In the genomic region with DNA sequence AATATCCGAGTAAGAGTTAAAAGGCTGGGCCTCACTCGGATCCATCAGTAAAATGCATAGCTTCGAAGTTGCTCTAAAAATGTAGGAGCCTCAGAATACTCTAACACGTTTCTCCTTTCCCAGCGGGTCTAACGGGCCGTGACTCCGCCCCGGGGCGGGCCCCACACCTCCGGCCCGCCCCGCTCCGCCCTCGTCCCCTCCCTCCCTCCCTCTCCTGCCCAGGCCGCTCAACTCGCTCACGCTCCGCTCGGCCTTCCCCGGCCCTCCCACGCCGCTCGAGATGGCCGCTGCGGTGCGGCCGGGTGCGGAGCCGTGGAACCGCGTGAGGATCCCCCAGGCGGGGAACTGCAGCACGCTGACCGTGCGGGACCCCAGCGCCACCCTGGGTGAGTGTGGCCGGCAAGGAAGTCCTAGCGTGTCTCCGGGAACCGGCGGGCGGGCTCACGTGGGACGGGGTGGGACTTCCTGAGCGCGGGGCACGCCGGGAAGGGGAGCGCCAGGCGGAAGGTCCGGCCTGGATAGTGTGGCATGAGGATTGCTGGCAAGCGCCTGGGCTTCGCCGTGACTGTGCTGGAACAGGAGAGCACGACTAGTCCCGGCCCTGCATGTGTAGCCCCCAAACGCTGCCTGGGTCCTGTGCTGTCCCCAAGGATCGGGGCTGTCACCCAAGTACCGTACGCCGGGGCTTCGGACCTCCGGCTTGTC, we compare ENCODE assay signal across 8 mouse cellular contexts. TPM values are rescaled to one million over a fixed set of nuclear protein-coding genes. Genes with fewer than 3 reads are reported as not detected.
DNase-seq lines count a peak whose midpoint lies in the region; ATAC-seq and TF ChIP-seq lines count a peak whose summit lies in the region.

TSS of gene Nepro (plus strand) at position 219 of the 705 bp plus-strand sequence.

- peak; percentile 97 for ATAC-seq in embryonic facial prominence, embryonic 15.5 days (ENCODE audit: insufficient number of reproducible peaks, low FRiP score, low TSS enrichment, low read depth)
- peak; percentile 97 for ATAC-seq in kidney, embryonic 14.5 days (ENCODE audit: low FRiP score, low TSS enrichment)
- ATAC-seq in monocyte, adult 5-6 weeks (replicated peaks; ENCODE audit: insufficient number of reproducible peaks, low FRiP score, low TSS enrichment, poor library complexity, severe bottlenecking) = peak; percentile 83

- H3K4me2 ChIP-seq in embryonic facial prominence, embryonic 15.5 days (replicated peaks) = peak within 1 kb of the TSS; percentile 72
- H3K4me2 ChIP-seq in kidney, embryonic 14.5 days (replicated peaks; ENCODE audit: low read depth, low read length) = peak within 1 kb of the TSS; percentile 59

- TF ChIP-seq CTCF in bone marrow, adult 2 months (IDR thresholded peaks at IDR 0.05; ENCODE audit: control insufficient read depth, insufficient read depth, low read length) = no peak

- WGBS in bone marrow, adult 2 months = 1% methylated on average over 62 of the region's 64 CpGs
- WGBS in embryonic facial prominence, embryonic 15.5 days = under 1% methylated on average over 62 of the region's 64 CpGs
- WGBS in kidney, embryonic 14.5 days = under 1% methylated on average over 64 of the region's 64 CpGs

- peak within 1 kb of the TSS; percentile 98 for H3K4me3 ChIP-seq in bone marrow, adult 2 months (replicated peaks; ENCODE audit: control insufficient read depth, low read depth, low read length)
- H3K4me3 ChIP-seq in embryonic facial prominence, embryonic 15.5 days (replicated peaks) = peak within 1 kb of the TSS; percentile 94
- peak within 1 kb of the TSS; percentile 74 for H3K4me3 ChIP-seq in kidney, embryonic 14.5 days (ENCODE audit: low read length)

- no peaks in the 10 kb centered on the region for H3K27me3 ChIP-seq in embryonic facial prominence, embryonic 15.5 days
- H3K27me3 ChIP-seq in kidney, embryonic 14.5 days (ENCODE audit: control insufficient read depth, insufficient read depth, low read length) = no peaks in the 10 kb centered on the region

- peak within 1 kb of the TSS; percentile 90 for H3K9ac ChIP-seq in embryonic facial prominence, embryonic 15.5 days
- peak within 1 kb of the TSS; percentile 82 for H3K9ac ChIP-seq in kidney, embryonic 14.5 days (ENCODE audit: low read depth, low read length)

- peaks cover 8% of the 10 kb centered on the region for H3K36me3 ChIP-seq in embryonic facial prominence, embryonic 15.5 days
- peaks cover 17% of the 10 kb centered on the region for H3K36me3 ChIP-seq in kidney, embryonic 14.5 days (ENCODE audit: control insufficient read depth, insufficient read depth, low read length)

- no peaks in the 10 kb centered on the region; the same call in 1 of the 2 replicates for H3K4me1 ChIP-seq in bone marrow, adult 2 months (ENCODE audit: control insufficient read depth, insufficient read depth, low read length)
- peaks cover 20% of the 10 kb centered on the region for H3K4me1 ChIP-seq in embryonic facial prominence, embryonic 15.5 days
- H3K4me1 ChIP-seq in kidney, embryonic 14.5 days (ENCODE audit: control insufficient read depth, insufficient read depth, low read length) = peaks cover 16% of the 10 kb centered on the region; the same call in 1 of the 2 replicates

- no peaks in the 10 kb centered on the region for H3K9me3 ChIP-seq in embryonic facial prominence, embryonic 15.5 days (replicated peaks)
- no peaks in the 10 kb centered on the region for H3K9me3 ChIP-seq in kidney, embryonic 14.5 days (ENCODE audit: control insufficient read depth, low read length)

- H3K27ac ChIP-seq in bone marrow, adult 2 months (ENCODE audit: control insufficient read depth, insufficient read depth, low read depth, low read length, poor library complexity) = peak within 1 kb of the TSS; percentile 94
- H3K27ac ChIP-seq in embryonic facial prominence, embryonic 15.5 days (replicated peaks) = peak within 1 kb of the TSS; percentile 91
- H3K27ac ChIP-seq in kidney, embryonic 14.5 days (ENCODE audit: low read depth, low read length) = peak within 1 kb of the TSS; percentile 93

- TF ChIP-seq POLR2A in bone marrow, adult 2 months (IDR thresholded peaks at IDR 0.05; ENCODE audit: borderline replicate concordance, control insufficient read depth, low read depth, low read length) = peak; percentile 89; the same call in 1 of the 2 replicates

- DNase-seq in 416B (ENCODE audit: low read depth) (peak; percentile 92), liver (peak; percentile 93)
- DNase-seq in heart, adult 9 months (ENCODE audit: low spot score in 2 of 2) = peak; percentile 96
- DNase-seq in spleen, postnatal 4 days (ENCODE audit: low spot score in 2 of 2) = peak; percentile 88 to 94

RNA-seq across cellular contexts. Expression of gene Nepro, which starts in this region (rescaled TPM):
- 4.4 and 4.6 TPM in 2 replicates for polyA plus RNA-seq in bone marrow, adult 2 months (2011; ENCODE audit: insufficient read depth, insufficient read length, low replicate concordance, missing spikeins)
- polyA plus RNA-seq in embryonic facial prominence, embryonic 15.5 days (2015; fragmentation: Nextera tagmentation; extraction: Ambion mirVana) = 7.3 and 7.9 TPM in 2 replicates
- 7.3 and 11.8 TPM in 2 replicates for polyA plus RNA-seq in kidney, embryonic 14.5 days (2014; fragmentation: Nextera tagmentation; extraction: Ambion mirVana)
- total RNA-seq in monocyte, adult 5-6 weeks (2017) = 7.9 to 14.6 TPM (median 11.3 TPM) in 3 replicates

Comparison
In these comparisons a context has a peak if more than half of its experiments do, and no peak if none do; other contexts are left out.
1. Peak in every context shown above with its lines: DNase-seq, ATAC-seq, H3K4me3 ChIP-seq and H3K27ac ChIP-seq.